Mouse (Mus musculus) neural tube, embryonic 12.5 days (tissue): ENCODE data around the gene Asgr1. TPM values are rescaled to one million over a fixed set of nuclear protein-coding genes. Genes with fewer than 3 reads are reported as not detected.

Experiments
- ATAC-seq: fragments of 200-750 bp; cut with Nextera tagmentation; 2 replicates; pipeline ENCODE4 v1.8.0; 2017; ENCODE audit warnings: low read depth, mild to moderate bottlenecking, moderate TSS enrichment, moderate library complexity; ENCODE audit not compliant: low FRiP score
- H3K27ac ChIP-seq: fragments of 300-500 bp; sonication (generic); 2 replicates; pipeline ENCODE4 v1.5.1; 2016
- H3K27me3 ChIP-seq: fragments of 300-500 bp; sonication (generic); replicated peaks from 2 replicates; pipeline ENCODE4 v1.6.1; 2016; ENCODE audit warnings: mild to moderate bottlenecking
- H3K36me3 ChIP-seq: fragments of 300-500 bp; sonication (generic); 2 replicates; pipeline ENCODE4 v1.6.1; 2016; ENCODE audit warnings: mild to moderate bottlenecking
- H3K4me1 ChIP-seq: fragments of 300-500 bp; sonication (generic); 2 replicates; pipeline ENCODE4 v1.6.1; 2016
- H3K4me2 ChIP-seq: fragments of 300-500 bp; sonication (generic); replicated peaks from 2 replicates; pipeline ENCODE4 v1.6.1; 2016; ENCODE audit warnings: mild to moderate bottlenecking
- H3K4me3 ChIP-seq: fragments of 300-500 bp; sonication (generic); 2 replicates; pipeline ENCODE4 v1.5.1; 2016
- H3K9ac ChIP-seq: fragments of 300-500 bp; sonication (generic); 2 replicates; pipeline ENCODE4 v1.6.1; 2016; ENCODE audit warnings: mild to moderate bottlenecking
- H3K9me3 ChIP-seq: fragments of 300-500 bp; sonication (generic); 2 replicates; pipeline ENCODE4 v1.6.1; 2016; ENCODE audit warnings: mild to moderate bottlenecking
- WGBS: fragments of 180-500 bp; shearing (Covaris S2); methylation state at CpG from one replicate; pipeline ENCODE4 v1.1.7; 2016; 5-methylcytosine and 5-hydroxymethylcytosine counted together
- polyA plus RNA-seq: library from polyadenylated mRNA; unstranded; fragments of >200 nt; fragmentation: Nextera tagmentation; extraction: Ambion mirVana; gene quantifications from 2 replicates; pipeline ENCODE4 v1.2.1, GENCODE M21; 2016

Asgr1 gene
- polyA plus RNA-seq, 1 experiment from 2014 or later = 1.1 TPM

DNA sequence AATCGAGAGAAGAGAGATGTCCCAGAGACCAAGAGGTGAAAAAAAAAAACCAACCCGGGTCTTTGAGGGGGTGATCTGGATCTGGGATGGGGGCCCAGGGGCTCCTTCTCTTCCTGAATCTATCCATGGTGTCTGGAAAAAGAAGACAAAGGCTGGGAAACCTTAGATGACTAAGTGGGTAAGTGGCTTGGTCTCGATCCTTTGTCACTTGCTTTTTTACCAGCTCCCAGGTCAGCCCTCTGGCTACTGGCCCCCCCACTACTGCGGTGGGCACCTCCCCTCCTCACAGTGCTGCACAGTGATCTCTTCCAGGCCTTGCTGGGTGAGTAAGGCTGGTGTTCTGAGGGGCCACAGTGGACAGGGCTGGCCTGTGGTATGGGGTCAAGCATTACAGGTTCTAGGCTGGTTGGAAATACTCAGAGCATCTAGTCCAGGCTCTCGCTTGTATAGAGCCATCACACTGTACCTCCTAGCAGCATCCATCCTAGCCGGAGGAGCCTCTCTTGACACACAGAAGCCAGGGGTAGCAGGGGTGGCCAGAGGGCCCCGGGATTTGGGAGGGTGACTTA is 36.6 kb upstream of the Asgr1 start:
- H3K4me1 ChIP-seq = peaks cover 55% of the 10 kb centered on the region
- H3K27me3 ChIP-seq = no peaks in the 10 kb centered on the region
- 60% methylated on average over 7 of the region's 7 CpGs for WGBS
- H3K27ac ChIP-seq = no peak overlapping the region
- H3K9ac ChIP-seq = peak overlapping the region; percentile 88
- H3K4me3 ChIP-seq = peak overlapping the region; percentile 65; the same call in 1 of the 2 replicates
- peak overlapping the region; percentile 95 for H3K4me2 ChIP-seq
- no peak for ATAC-seq
- H3K9me3 ChIP-seq = no peaks in the 10 kb centered on the region
- peaks cover 15% of the 10 kb centered on the region for H3K36me3 ChIP-seq

- 2% methylated on average over 23 of the region's 25 CpGs for whole genome bisulfite sequencing
- H3K27ac ChIP-seq = peak overlapping the region; percentile 81
- no peaks in the 10 kb centered on the region for H3K27me3 ChIP-seq
- H3K4me1 ChIP-seq = peaks cover 61% of the 10 kb centered on the region
- peak overlapping the region; percentile 95 for H3K4me2 ChIP-seq
- peak overlapping the region; percentile 88 for H3K9ac ChIP-seq
- ATAC-seq = no peak
- peaks cover 5% of the 10 kb centered on the region; the same call in 1 of the 2 replicates for H3K36me3 ChIP-seq
- no peaks in the 10 kb centered on the region for H3K9me3 ChIP-seq
- peak overlapping the region; percentile 65 for H3K4me3 ChIP-seq
Measured at GRCm38 (mm10) chr11:70018131-70018990, 35.5 kb upstream of the Asgr1 start.

DNA sequence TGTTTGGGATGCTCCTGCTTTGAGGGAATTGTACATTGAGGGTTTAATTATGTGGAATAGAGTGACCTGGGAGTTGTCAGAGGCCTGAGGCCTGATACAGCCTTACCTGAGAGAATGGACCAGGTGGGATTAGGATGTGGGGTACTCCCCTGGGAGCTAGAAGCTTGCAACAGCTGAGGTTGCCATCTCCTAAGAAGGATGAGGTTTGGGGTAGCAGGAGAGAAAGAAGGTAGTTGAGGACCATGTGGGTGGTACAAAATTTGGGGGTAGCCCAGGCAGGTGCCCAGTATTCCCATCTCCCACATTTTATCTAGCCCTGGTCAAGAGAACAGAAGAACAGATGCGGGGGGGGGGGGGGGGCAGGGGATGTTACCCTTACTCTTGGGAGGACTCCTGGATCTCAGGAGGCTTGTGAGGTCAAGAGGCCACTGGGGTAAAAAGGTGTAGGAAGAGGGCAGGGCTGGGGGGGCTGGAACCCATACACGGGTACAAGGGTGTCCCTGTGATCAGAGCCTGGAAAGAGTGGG is 34.3 kb upstream of the Asgr1 start:
- Histone ChIP-seq H3K4me2 (peak overlapping the region; percentile 95), H3K4me3 (peak overlapping the region; percentile 65), H3K4me1 (peaks cover 67% of the 10 kb centered on the region), H3K27me3 (no peaks in the 10 kb centered on the region), H3K9ac (peak overlapping the region; percentile 88), H3K27ac (0 out of 2 replicates have a peak overlapping the region, but pooled peaks have one; percentile 66), H3K9me3 (no peaks in the 10 kb centered on the region), H3K36me3 (no peaks in the 10 kb centered on the region)
- WGBS = 5% methylated on average over 2 of the region's 2 CpGs
- ATAC-seq = no peak

GRCm38 (mm10) chr11:70020022-70020631 is 33.8 kb upstream of the Asgr1 start:
- Histone ChIP-seq H3K27ac (peak overlapping the region; percentile 66), H3K4me1 (peaks cover 62% of the 10 kb centered on the region), H3K9me3 (no peaks in the 10 kb centered on the region), H3K36me3 (no peaks in the 10 kb centered on the region), H3K9ac (peak overlapping the region; percentile 88; the same call in 1 of the 2 replicates), H3K27me3 (no peaks in the 10 kb centered on the region), H3K4me2 (peak overlapping the region; percentile 95), H3K4me3 (peak overlapping the region; percentile 65)
- no peak for ATAC-seq
- 31% methylated on average over 8 of the region's 8 CpGs for WGBS

GRCm38 (mm10) chr11:70020731-70021263 is 33.1 kb upstream of the Asgr1 start:
- Histone ChIP-seq H3K27me3 (no peaks in the 10 kb centered on the region), H3K4me2 (peak overlapping the region; percentile 95), H3K9ac (peak overlapping the region; percentile 88; the same call in 1 of the 2 replicates), H3K4me1 (peaks cover 62% of the 10 kb centered on the region), H3K9me3 (no peaks in the 10 kb centered on the region), H3K4me3 (peak overlapping the region; percentile 65), H3K36me3 (no peaks in the 10 kb centered on the region), H3K27ac (peak overlapping the region; percentile 66; the same call in 1 of the 2 replicates)
- under 1% methylated on average over 8 of the region's 8 CpGs for WGBS
- ATAC-seq = peak; percentile 81

DNA sequence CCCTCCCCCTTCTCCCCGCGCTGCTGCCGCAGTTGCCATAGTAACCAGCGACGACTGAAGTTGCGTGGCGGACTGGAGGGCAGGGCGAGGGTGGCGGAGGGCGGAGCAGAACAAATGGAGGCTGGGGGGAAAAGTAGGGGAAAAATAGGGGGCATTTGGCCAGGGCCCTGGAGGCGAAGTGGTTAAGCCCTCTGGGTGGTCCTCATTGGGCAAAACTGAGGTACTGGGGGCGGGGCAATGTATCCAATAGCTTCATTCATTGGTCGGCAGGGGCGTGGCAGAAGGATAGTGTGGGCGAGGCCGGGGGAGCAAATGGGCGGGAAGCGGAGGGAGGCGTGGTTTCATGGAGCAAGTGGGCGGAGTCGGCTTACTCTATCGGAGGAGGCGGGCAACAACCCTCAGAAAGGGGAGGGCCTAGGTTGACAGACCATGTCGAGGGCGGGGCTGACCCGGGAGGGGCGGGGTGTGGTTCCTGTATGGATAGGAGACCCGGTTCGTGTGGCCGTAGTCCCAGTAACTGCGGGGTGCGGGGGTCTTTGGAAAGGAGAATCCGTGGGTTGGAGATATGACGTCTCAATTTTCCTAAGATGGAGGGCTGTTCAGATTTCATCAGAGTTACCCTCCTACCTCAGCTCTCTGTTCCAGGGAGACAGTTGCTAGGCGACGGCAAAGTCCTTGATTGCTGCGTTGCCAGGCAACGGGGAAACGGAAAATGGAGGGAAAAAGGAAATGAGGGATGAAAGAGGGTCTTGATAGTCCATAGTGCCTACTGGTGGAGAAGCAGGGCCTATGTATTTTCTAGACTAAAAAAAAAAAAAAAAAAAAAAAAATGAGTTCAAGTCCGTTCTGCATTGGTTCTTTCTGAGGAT is 32.4 kb upstream of the Asgr1 start:
- peak overlapping the region; percentile 95 for H3K4me2 ChIP-seq

DNA sequence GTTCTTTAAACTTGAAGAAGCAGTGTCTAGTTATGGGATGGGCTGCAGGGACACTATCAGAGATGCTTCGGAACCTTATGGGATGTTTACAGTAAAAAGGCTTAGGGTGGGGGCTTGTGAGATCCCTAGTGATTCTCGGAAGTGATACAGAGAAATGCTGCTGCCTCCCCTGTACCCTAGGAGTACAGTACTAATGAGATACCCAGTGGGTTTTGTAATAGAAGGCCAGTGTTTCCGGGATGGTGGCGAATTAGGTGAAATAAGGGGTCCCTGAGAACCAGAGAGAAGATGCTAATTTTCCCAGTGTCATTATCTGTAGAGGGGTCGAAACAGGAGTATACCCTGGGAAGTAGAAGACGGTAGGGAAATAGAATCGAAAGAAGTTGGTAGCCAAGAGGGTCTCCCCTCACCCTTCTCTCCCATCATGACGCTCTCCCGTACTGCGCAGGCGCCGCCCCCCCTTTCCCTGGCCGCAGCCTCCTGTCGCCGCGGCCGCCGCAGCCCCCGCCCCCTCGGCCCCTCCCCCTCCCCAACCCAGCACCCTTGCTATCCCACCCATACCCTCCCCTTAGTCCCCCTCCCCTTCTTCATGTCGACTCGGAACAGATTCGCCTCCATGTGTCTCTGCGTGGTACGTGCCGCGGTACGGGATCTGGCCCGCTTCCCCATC is 30.3 kb upstream of the Asgr1 start:
- Histone ChIP-seq H3K27ac (no peak overlapping the region), H3K4me1 (peaks cover 76% of the 10 kb centered on the region), H3K36me3 (no peaks in the 10 kb centered on the region), H3K4me2 (peak overlapping the region; percentile 95), H3K9ac (peak overlapping the region; percentile 54), H3K27me3 (no peaks in the 10 kb centered on the region), H3K9me3 (no peaks in the 10 kb centered on the region), H3K4me3 (peak overlapping the region; percentile 36)
- 8% methylated on average over 19 of the region's 29 CpGs for WGBS
- ATAC-seq = no peak

More for the DNA sequence above, 32.4 kb upstream of the Asgr1 start:
- ATAC-seq = peak; percentile 77
- H3K9ac ChIP-seq = peak overlapping the region; percentile 88; the same call in 1 of the 2 replicates
- H3K27me3 ChIP-seq = no peaks in the 10 kb centered on the region
- under 1% methylated on average over 40 of the region's 40 CpGs for WGBS
- peaks cover 69% of the 10 kb centered on the region for H3K4me1 ChIP-seq
- peak overlapping the region; percentile 65 for H3K4me3 ChIP-seq
- H3K9me3 ChIP-seq = no peaks in the 10 kb centered on the region
- peak overlapping the region; percentile 66; the same call in 1 of the 2 replicates for H3K27ac ChIP-seq
- no peaks in the 10 kb centered on the region for H3K36me3 ChIP-seq

GRCm38 (mm10) chr11:70024151-70024514 is 29.8 kb upstream of the Asgr1 start:
- Histone ChIP-seq H3K27ac (no peak overlapping the region), H3K4me3 (peak overlapping the region; percentile 36), H3K27me3 (no peaks in the 10 kb centered on the region), H3K36me3 (no peaks in the 10 kb centered on the region), H3K9ac (peak overlapping the region; percentile 54), H3K9me3 (no peaks in the 10 kb centered on the region), H3K4me2 (peak overlapping the region; percentile 95), H3K4me1 (peaks cover 74% of the 10 kb centered on the region)
- WGBS = 19% methylated on average over 6 of the region's 6 CpGs
- no peak for ATAC-seq

DNA sequence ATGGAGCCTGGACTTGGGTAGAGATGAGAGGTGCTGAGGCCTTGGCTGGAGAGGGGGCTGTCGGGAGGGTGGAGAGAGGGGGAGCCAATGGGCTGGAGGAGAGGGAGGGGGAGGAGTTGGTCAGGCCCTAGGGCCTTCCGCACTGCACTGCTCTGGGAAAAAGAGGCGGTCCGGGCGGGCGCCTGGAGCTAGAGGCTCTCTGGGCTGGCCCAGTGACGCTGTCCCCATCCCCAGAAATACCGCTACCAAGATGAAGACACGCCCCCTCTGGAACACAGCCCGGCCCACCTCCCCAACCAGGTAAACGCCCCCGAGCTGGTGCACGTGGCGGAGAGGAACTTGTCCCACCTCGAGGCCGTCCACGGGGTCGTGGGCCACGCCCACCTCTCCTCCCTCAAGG is 27.2 kb upstream of the Asgr1 start:
- 2% methylated on average over 19 of the region's 19 CpGs for WGBS
- ATAC-seq = no peak

DNA sequence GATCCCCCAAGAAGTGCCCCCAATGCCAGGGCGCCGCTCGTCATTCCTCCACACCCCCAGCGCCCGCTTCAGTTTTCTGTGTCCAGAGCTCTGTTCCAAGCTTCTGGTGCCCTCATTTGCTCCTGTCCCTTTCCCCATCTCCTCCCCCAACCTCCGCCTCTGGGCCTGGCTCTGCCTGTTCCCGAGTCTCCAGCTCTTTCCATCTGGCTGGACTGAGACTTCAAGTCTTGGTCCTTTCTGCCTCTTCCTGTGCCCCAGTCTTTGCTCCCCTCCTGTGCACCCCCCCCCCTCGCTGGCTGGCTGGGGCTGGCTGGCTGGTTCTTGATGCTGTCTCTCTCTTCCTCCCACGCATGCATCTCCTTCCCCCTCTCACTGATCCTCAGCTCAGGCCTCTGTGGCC is 26.5 kb upstream of the Asgr1 start:
- Histone ChIP-seq H3K4me2 (peak overlapping the region; percentile 68), H3K4me3 (peak overlapping the region; percentile 27; the same call in 1 of the 2 replicates), H3K4me1 (peaks cover 72% of the 10 kb centered on the region), H3K27me3 (no peaks in the 10 kb centered on the region), H3K36me3 (peaks cover 18% of the 10 kb centered on the region), H3K9ac (peak overlapping the region; percentile 56; the same call in 1 of the 2 replicates), H3K27ac (peak overlapping the region; percentile 92), H3K9me3 (no peaks in the 10 kb centered on the region)
- WGBS = 44% methylated on average over 9 of the region's 9 CpGs
- no peak for ATAC-seq

More for the DNA sequence above, 27.2 kb upstream of the Asgr1 start:
- Histone ChIP-seq H3K4me1 (peaks cover 77% of the 10 kb centered on the region), H3K27ac (peak overlapping the region; percentile 32; the same call in 1 of the 2 replicates), H3K9me3 (no peaks in the 10 kb centered on the region), H3K9ac (peak overlapping the region; percentile 56), H3K4me2 (peak overlapping the region; percentile 68), H3K4me3 (peak overlapping the region; percentile 27), H3K27me3 (no peaks in the 10 kb centered on the region), H3K36me3 (peaks cover 11% of the 10 kb centered on the region)
